Mouse (Mus musculus): ENCODE measurements around the gene Rab40c.

The Rab40c gene

GRCm38 (mm10) chr17:25895891-25896290, 23.6 kb downstream of the Rab40c start:
- peak in 1 of 2 experiments; percentile 23 for DNase-seq

- DNase-seq: no peak
Observed at GRCm38 (mm10) chr17:25895415-25895814, 24.1 kb downstream of the Rab40c start.

- peak; percentile 80 to 84 for DNase-seq
Observed at GRCm38 (mm10) chr17:25893975-25894617, 25.4 kb downstream of the Rab40c start.

GRCm38 (mm10) chr17:25888837-25889236, 30.7 kb downstream of the Rab40c start:
- DNase-seq: no peak

GRCm38 (mm10) chr17:25887467-25887866, 32.1 kb downstream of the Rab40c start:
- DNase-seq: no peak

- DNase-seq: no peak
Observed at GRCm38 (mm10) chr17:25886806-25887205, 32.7 kb downstream of the Rab40c start.

- DNase-seq: peak in 1 of 2 experiments; percentile 48
Observed at GRCm38 (mm10) chr17:25885636-25886035, 33.9 kb downstream of the Rab40c start.

GRCm38 (mm10) chr17:25883824-25884223, 35.7 kb downstream of the Rab40c start:
- DNase-seq: no peak

GRCm38 (mm10) chr17:25883268-25883667, 36.3 kb downstream of the Rab40c start:
- no peak for DNase-seq

GRCm38 (mm10) chr17:25882306-25882705, 37.2 kb downstream of the Rab40c start:
- no peak for DNase-seq

- DNase-seq: no peak
Observed at GRCm38 (mm10) chr17:25881691-25882090, 37.8 kb downstream of the Rab40c start.

GRCm38 (mm10) chr17:25880913-25881641, 38.5 kb downstream of the Rab40c start:
- DNase-seq: no peak

- no peak for DNase-seq
Observed at GRCm38 (mm10) chr17:25880196-25880910, 39.2 kb downstream of the Rab40c start, which contains the start of gene Wfikkn1. TSS of gene Wfikkn1 (minus strand) at chr17:25880858.

- no peak for DNase-seq
Observed at GRCm38 (mm10) chr17:25879750-25880149, 39.8 kb downstream of the Rab40c start.

- DNase-seq: peak in 1 of 2 experiments; percentile 48
Observed at GRCm38 (mm10) chr17:25879261-25879660, 40.3 kb downstream of the Rab40c start.

GRCm38 (mm10) chr17:25878611-25879180, 40.8 kb downstream of the Rab40c start:
- DNase-seq: no peak

GRCm38 (mm10) chr17:25877741-25878610, 41.6 kb downstream of the Rab40c start:
- DNase-seq: no peak

- no peak for DNase-seq
Observed at GRCm38 (mm10) chr17:25877025-25877424, 42.5 kb downstream of the Rab40c start.

- DNase-seq: no peak
Observed at GRCm38 (mm10) chr17:25876347-25876915, 43.1 kb downstream of the Rab40c start.

- peak; percentile 91 to 92 for DNase-seq
Observed at GRCm38 (mm10) chr17:25875171-25876136, 44.1 kb downstream of the Rab40c start.
